Mouse (Mus musculus) embryonic facial prominence, embryonic 10.5 days (tissue): ENCODE results near the gene Cenpu. TPM values are rescaled to one million over a fixed set of nuclear protein-coding genes. Genes with fewer than 3 reads are reported as not detected.
"Not testable (repeated sequence)": the region's sequence is repeated elsewhere in the genome, so short reads cannot be mapped to it uniquely, and the experiment has no call there.

Experiments used
- DNase-seq: peaks from one replicate; pipeline ENCODE4 v3.0.0-alpha.2; 2017; ENCODE audit warnings: low spot score
- H3K27ac ChIP-seq: fragments of 300-500 bp; sonication (generic); replicated peaks from 2 replicates; pipeline ENCODE4 v1.5.1; 2016; ENCODE audit warnings: mild to moderate bottlenecking
- H3K27me3 ChIP-seq: fragments of 300-500 bp; sonication (generic); replicated peaks from 2 replicates; pipeline ENCODE4 v1.6.1; 2016; ENCODE audit warnings: low read depth, mild to moderate bottlenecking; ENCODE audit not compliant: poor library complexity, severe bottlenecking
- H3K36me3 ChIP-seq: fragments of 300-500 bp; sonication (generic); replicated peaks from 2 replicates; pipeline ENCODE4 v1.6.1; 2016; ENCODE audit warnings: mild to moderate bottlenecking, moderate library complexity
- H3K4me1 ChIP-seq: fragments of 300-500 bp; sonication (generic); 2 replicates; pipeline ENCODE4 v1.6.1; 2016
- H3K4me3 ChIP-seq: fragments of 300-500 bp; sonication (generic); 2 replicates; pipeline ENCODE4 v1.5.1; 2016; ENCODE audit warnings: mild to moderate bottlenecking, moderate library complexity
- H3K9me3 ChIP-seq: fragments of 300-500 bp; sonication (generic); 2 replicates; pipeline ENCODE4 v1.6.1; 2016; ENCODE audit warnings: mild to moderate bottlenecking
- WGBS: fragments of 180-500 bp; shearing (Covaris S2); methylation state at CpG from one replicate; pipeline ENCODE4 v1.1.7; 2016; 5-methylcytosine and 5-hydroxymethylcytosine counted together
- polyA plus RNA-seq: library from polyadenylated mRNA; unstranded; fragments of >200 nt; fragmentation: Nextera tagmentation; extraction: Ambion mirVana; gene quantifications from 2 replicates; pipeline ENCODE4 v1.2.1, GENCODE M21; 2016

Cenpu gene
- polyA plus RNA-seq, 1 experiment from 2014 or later, result 30.7 TPM

GRCm38 (mm10) chr8:46562333-46562732 lies 10.5 kb downstream of the Cenpu start:
- H3K27me3 ChIP-seq, result no peaks in the 10 kb centered on the region
- no peaks in the 10 kb centered on the region for H3K9me3 ChIP-seq
- no peaks in the 10 kb centered on the region for H3K4me1 ChIP-seq
- 91% methylated on average over 16 of the region's 16 CpGs for WGBS
- H3K36me3 ChIP-seq, result peaks cover 83% of the 10 kb centered on the region
- H3K27ac ChIP-seq, result no peak overlapping the region
- no peak overlapping the region for H3K4me3 ChIP-seq
- no peak for DNase-seq

DNA sequence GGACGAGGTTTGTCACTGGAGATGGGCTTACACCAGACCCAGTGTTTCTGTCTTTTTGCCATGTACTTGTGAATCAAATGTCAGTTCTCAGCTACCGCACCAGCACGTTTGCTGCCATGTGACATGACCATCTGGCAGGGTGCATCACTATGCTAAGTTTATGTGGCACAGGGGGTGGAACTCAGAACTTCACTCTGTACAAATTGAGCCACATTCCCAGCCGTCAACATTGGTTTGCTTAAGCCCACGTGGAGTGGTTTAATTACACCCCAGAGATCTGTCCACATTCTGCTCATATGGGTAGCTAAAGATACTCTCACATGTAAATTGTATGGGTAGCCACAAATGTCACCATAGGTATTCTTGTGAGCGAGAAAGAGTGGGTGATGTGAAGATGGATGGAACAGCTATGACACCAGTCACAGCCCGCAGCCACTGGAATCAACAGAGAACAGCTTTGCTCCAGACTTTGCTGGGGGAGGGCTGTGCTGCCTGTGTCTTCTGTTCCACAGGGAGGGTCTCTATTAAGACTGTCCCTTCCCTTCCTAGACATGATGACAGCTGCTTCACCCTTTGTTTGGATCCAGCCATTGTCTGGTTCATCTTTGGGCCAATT lies 15.2 kb downstream of the Cenpu start:
- Histone ChIP-seq H3K4me3 (no peak overlapping the region), H3K36me3 (peaks cover 66% of the 10 kb centered on the region), H3K9me3 (no peaks in the 10 kb centered on the region), H3K4me1 (no peaks in the 10 kb centered on the region), H3K27me3 (no peaks in the 10 kb centered on the region), H3K27ac (no peak overlapping the region)
- no peak for DNase-seq
- 88% methylated on average over 7 of the region's 7 CpGs for WGBS

- no peaks in the 10 kb centered on the region for H3K4me1 ChIP-seq
- H3K9me3 ChIP-seq, result no peaks in the 10 kb centered on the region
- WGBS, result 90% methylated on average over 8 of the region's 8 CpGs
- H3K27ac ChIP-seq, result no peak overlapping the region
- no peaks in the 10 kb centered on the region for H3K27me3 ChIP-seq
- no peak for DNase-seq
- H3K4me3 ChIP-seq, result no peak overlapping the region
- H3K36me3 ChIP-seq, result peaks cover 65% of the 10 kb centered on the region
These were observed 16.1 kb downstream of the Cenpu start for GRCm38 (mm10) chr8:46567946-46568345.

DNA sequence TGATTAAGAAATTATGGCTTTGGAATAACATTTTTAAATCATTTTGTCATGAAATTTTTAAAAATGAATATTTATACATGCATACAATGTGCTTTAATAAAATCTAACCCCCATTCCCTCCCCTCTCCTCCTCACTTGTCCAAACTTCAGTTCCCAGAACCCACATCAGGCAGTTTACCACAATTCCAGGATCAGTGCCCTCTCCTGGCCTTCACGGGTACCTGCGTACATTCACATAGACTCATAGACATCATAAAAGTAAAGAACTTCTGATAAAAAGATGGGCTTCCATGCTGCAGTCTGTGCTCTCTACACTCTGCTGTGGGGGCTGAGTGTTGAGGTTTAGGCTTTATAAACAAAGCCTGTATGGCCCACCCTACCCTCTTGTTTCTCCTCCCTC lies 17.1 kb downstream of the Cenpu start:
- Histone ChIP-seq H3K4me1 (no peaks in the 10 kb centered on the region), H3K36me3 (peaks cover 67% of the 10 kb centered on the region), H3K9me3 (no peaks in the 10 kb centered on the region), H3K27ac (no peak overlapping the region), H3K4me3 (no peak overlapping the region), H3K27me3 (no peaks in the 10 kb centered on the region)
- no peak for DNase-seq
- 90% methylated on average over 2 of the region's 2 CpGs for WGBS

DNA sequence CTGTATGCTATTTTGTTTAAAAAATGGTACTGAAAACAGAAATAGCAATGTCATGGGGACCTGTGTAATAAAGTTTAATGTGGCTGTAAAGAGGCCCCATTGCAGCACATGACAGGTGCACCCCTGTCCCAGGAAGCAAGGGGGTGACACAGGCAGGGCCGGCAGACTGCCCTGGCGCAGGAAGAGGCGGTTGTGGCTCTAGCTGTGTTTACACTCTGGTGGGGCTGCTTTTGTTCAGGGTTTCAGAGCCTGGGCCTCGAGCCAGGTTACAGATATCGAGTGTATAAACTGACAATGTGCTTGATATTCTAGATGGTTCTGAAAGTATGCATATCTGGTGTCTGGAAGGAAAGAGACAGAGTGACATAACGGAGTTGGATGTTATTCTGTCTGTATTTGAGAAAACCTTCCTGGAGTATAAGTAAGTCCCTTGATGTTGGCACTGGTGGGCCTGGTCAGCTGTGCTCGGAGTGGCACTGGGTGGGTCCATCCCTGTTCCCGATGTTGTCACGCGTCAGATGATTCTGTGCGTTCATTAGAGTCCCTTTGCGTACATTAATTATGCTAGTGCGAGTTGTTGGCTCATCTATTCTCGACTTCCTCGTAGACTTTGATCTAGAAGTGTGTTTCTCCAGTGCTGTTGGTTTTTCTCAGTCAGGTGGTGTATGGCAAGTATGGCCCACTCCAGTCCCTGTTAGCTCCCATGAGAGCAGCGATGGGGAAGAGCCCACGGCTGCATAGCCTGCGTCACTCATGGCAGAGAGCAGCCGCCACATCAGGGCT lies 18.0 kb downstream of the Cenpu start:
- WGBS, result 94% methylated on average over 19 of the region's 19 CpGs
- H3K4me3 ChIP-seq, result no peak overlapping the region
- H3K9me3 ChIP-seq, result no peaks in the 10 kb centered on the region
- peaks cover 70% of the 10 kb centered on the region for H3K36me3 ChIP-seq
- no peaks in the 10 kb centered on the region for H3K4me1 ChIP-seq
- no peaks in the 10 kb centered on the region for H3K27me3 ChIP-seq
- H3K27ac ChIP-seq, result no peak overlapping the region
- DNase-seq, result no peak

GRCm38 (mm10) chr8:46570673-46571072 lies 18.8 kb downstream of the Cenpu start:
- Histone ChIP-seq H3K4me3 (no peak overlapping the region), H3K27me3 (no peaks in the 10 kb centered on the region), H3K4me1 (no peaks in the 10 kb centered on the region), H3K27ac (no peak overlapping the region), H3K9me3 (no peaks in the 10 kb centered on the region), H3K36me3 (peaks cover 68% of the 10 kb centered on the region)
- DNase-seq, result no peak
- WGBS, result 88% methylated on average over 10 of the region's 14 CpGs

DNA sequence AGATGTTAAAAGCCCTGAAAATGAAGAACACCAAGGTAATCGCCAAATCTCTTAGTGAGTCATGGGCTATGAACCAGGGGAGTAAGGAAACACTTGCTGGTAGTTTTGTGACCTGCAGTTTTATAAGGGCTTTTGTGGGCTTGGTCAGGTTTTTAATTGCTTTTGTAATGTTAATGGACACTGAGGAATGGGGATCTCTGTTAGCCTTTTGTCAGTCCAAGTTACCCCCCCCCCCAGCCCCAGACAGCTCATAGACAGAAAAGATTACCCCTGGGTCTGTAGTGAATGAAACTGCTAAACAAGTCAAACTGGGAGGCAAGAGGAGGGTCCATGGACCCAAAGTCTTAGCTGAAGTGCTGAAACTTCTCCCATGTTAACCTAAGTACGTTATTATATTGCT lies 21.6 kb downstream of the Cenpu start:
- Histone ChIP-seq H3K36me3 (peaks cover 78% of the 10 kb centered on the region), H3K9me3 (no peaks in the 10 kb centered on the region), H3K4me1 (no peaks in the 10 kb centered on the region), H3K27me3 (no peaks in the 10 kb centered on the region), H3K4me3 (no peak overlapping the region), H3K27ac (no peak overlapping the region)
- 79% methylated on average over 2 of the region's 2 CpGs for WGBS
- DNase-seq, result no peak

GRCm38 (mm10) chr8:46573964-46574363 lies 22.1 kb downstream of the Cenpu start:
- Histone ChIP-seq H3K4me3 (no peak overlapping the region), H3K9me3 (no peaks in the 10 kb centered on the region), H3K36me3 (peaks cover 83% of the 10 kb centered on the region), H3K27ac (no peak overlapping the region), H3K4me1 (no peaks in the 10 kb centered on the region), H3K27me3 (no peaks in the 10 kb centered on the region)
- DNase-seq, result no peak
- 91% methylated on average over 2 of the region's 2 CpGs for WGBS

DNA sequence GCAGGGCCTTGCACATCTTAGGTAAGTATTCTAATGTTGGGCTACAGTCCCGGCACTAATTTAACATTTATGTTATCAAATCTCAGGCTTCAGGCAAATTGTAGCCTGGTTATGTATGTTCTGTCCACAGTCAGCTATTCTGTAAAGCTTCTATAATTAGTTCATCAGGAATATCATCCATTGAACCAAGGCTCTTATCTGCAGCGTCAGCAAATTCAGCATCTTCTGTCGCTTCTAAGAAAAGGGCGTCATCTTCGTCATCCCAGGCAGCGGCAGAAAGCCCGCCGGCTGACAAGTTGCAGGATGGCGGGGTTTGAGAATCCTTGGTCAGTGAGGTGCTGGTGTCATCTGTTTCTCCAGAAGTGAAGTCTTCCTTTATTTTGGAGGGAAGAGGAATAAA lies 27.0 kb downstream of the Cenpu start:
- Histone ChIP-seq H3K27me3 (no peaks in the 10 kb centered on the region), H3K4me3 (no peak overlapping the region), H3K36me3 (peaks cover 79% of the 10 kb centered on the region), H3K27ac (no peak overlapping the region), H3K4me1 (no peaks in the 10 kb centered on the region), H3K9me3 (no peaks in the 10 kb centered on the region)
- 96% methylated on average over 9 of the region's 9 CpGs for WGBS
- DNase-seq, result no peak

DNA sequence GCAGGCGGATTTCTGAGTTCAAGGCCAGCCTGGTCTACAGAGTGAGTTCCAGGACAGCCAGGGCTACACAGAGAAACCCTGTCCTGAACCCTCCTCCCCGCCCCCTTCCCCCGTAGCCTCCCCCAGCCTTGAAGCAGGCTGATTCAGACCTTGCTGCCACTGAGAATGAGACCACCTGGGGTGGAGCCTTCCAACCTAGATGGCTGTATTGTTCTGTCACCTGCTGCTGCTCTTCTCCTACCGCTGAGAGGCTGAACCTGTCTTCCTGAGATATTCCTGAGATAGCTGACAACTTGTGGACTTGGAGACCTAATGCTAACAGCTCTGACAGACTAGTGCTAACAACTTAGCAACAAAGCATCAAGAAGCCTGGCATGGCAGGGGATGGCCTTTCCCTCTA lies 32.5 kb downstream of the Cenpu start:
- 55% methylated on average over 4 of the region's 4 CpGs for WGBS
- H3K4me1 ChIP-seq, DNase-seq, H3K4me3 ChIP-seq, H3K27me3 ChIP-seq, H3K9me3 ChIP-seq, H3K27ac ChIP-seq: not testable (repeated sequence)
- peaks cover 34% of the 10 kb centered on the region for H3K36me3 ChIP-seq

DNA sequence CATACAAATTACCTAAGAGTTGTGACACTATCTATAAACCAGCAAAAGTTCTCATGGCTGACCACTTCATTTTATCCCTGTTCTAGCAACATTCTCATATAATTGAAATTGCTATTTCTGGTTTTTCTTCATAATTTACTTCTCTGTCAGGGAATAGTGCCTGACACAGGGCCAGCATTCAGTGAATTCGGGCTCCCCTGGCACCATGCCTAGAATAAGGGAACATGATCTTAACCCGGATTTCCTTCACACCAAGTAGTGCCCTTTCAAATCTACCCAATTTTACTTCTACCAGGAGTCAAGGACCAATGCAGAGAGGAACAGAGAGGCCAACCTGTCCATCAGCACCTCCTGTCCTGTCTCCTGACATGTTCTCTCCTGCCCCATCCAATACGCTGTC lies 33.7 kb downstream of the Cenpu start:
- no peaks in the 10 kb centered on the region for H3K27me3 ChIP-seq
- no peaks in the 10 kb centered on the region for H3K9me3 ChIP-seq
- DNase-seq, result no peak
- no peaks in the 10 kb centered on the region for H3K4me1 ChIP-seq
- peaks cover 26% of the 10 kb centered on the region for H3K36me3 ChIP-seq
- no peak overlapping the region for H3K4me3 ChIP-seq
- 94% methylated on average over 3 of the region's 3 CpGs for WGBS
- H3K27ac ChIP-seq, result no peak overlapping the region

DNA sequence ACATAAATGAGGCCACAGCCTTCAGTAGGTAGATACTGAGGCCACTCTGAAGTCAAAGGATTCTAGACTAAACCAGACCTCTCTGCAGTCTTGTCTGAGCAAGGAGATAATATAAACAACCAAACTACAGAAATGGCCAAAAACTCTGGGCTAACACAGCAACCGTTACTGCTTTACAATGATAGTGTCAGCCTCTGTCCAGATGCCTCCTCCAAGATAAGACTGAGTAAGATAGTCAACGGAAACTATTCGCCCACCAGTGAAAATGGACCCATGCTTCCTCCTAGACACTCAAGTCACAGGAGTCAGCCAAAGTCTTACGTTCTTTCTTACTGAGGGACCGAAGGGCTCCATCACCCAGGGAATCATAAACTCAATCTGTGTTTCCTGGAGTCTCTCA lies 36.1 kb downstream of the Cenpu start:
- H3K36me3 ChIP-seq, result peaks cover 6% of the 10 kb centered on the region; the same call in 1 of the 2 replicates
- no peak overlapping the region for H3K4me3 ChIP-seq
- H3K4me1 ChIP-seq, result no peaks in the 10 kb centered on the region
- no peaks in the 10 kb centered on the region for H3K9me3 ChIP-seq
- no peaks in the 10 kb centered on the region for H3K27me3 ChIP-seq
- no peak overlapping the region for H3K27ac ChIP-seq
- WGBS, result 94% methylated on average over 5 of the region's 5 CpGs
- DNase-seq, result no peak

DNA sequence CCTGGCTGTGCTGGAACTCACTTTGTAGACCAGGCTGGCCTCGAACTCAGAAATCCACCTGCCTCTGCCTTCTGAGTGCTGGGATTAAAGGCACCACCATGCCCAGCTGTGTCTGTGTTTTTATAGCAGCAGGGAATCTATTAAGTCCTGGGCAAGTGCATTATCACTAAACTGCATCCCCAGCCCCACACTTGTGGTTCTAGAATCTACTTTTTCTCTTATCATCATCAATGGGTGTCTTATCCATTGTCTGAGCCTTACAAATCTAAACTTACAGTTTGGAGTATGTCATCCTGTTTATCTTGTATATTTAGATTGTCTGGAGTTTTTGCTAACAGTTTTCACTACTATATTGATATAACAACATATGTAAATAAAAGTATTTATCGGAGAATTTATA lies 36.8 kb downstream of the Cenpu start:
- H3K27me3 ChIP-seq, result no peaks in the 10 kb centered on the region
- H3K27ac ChIP-seq, result no peak overlapping the region
- no peaks in the 10 kb centered on the region for H3K9me3 ChIP-seq
- H3K4me1 ChIP-seq, result no peaks in the 10 kb centered on the region
- no peak for DNase-seq
- H3K36me3 ChIP-seq, result peaks cover 6% of the 10 kb centered on the region; the same call in 1 of the 2 replicates
- no peak overlapping the region for H3K4me3 ChIP-seq
- 92% methylated on average over 2 of the region's 2 CpGs for WGBS
